Mouse (Mus musculus): ENCODE results near the gene Lrrc8b. TPM values are rescaled to one million over a fixed set of nuclear protein-coding genes. Genes with fewer than 3 reads are reported as not detected.

Gene Lrrc8b
- total RNA-seq, 1 experiment from 2014 or later, result 18.3 TPM

Other genes starting within 250 kb of the Lrrc8b start
- not detected in 2 replicates for gene Gbp10, start 176.2 kb upstream of the Lrrc8b start, total RNA-seq (2017)
- gene Gm43302, start 122.1 kb upstream of the Lrrc8b start, total RNA-seq (2017), result not detected in 2 replicates
- gene Gbp6, start 122.1 kb upstream of the Lrrc8b start, total RNA-seq (2017), result 0.78 and 1.2 TPM in 2 replicates
- gene Lrrc8c, start 103.6 kb downstream of the Lrrc8b start, total RNA-seq (2017), result 13.8 and 18.0 TPM in 2 replicates